Mouse (Mus musculus): ENCODE measurements around the gene Cir1. TPM values are rescaled to one million over a fixed set of nuclear protein-coding genes. Genes with fewer than 3 reads are reported as not detected.

Gene Cir1
- polyA plus RNA-seq, 1 experiment from 2014 or later = 28.6 TPM

Other genes starting within 250 kb of the Cir1 start
- 111 and 112 TPM in 2 replicates for gene Ola1, start 93.8 kb downstream of the Cir1 start, polyA plus RNA-seq (2015; fragmentation: Nextera tagmentation; extraction: Ambion mirVana)
- 0.87 and 1.6 TPM in 2 replicates for gene Sp9, start 40.8 kb downstream of the Cir1 start, polyA plus RNA-seq (2015; fragmentation: Nextera tagmentation; extraction: Ambion mirVana)
- gene Scrn3, start 100 bp downstream of the Cir1 start, polyA plus RNA-seq (2015; fragmentation: Nextera tagmentation; extraction: Ambion mirVana) = 14.3 and 16.3 TPM in 2 replicates
- 4.7 and 5.5 TPM in 2 replicates for gene Gpr155, start 73.9 kb upstream of the Cir1 start, polyA plus RNA-seq (2015; fragmentation: Nextera tagmentation; extraction: Ambion mirVana)
- gene Wipf1, start 217.0 kb upstream of the Cir1 start, polyA plus RNA-seq (2015; fragmentation: Nextera tagmentation; extraction: Ambion mirVana) = 14.6 and 16.2 TPM in 2 replicates

All from limb, embryonic 13.5 days (tissue).